Mouse (Mus musculus) CH12.LX (cell line): ENCODE results near the gene Gm27027. TPM values are rescaled to one million over a fixed set of nuclear protein-coding genes. Genes with fewer than 3 reads are reported as not detected.

Experiments used
- DNase-seq: peaks from one replicate; pipeline ENCODE4 v3.0.0-alpha.2; 2013; ENCODE audit errors: extremely low read depth
- H3K27ac ChIP-seq: 2 replicates; pipeline ENCODE4 v1.5.1; 2012; ENCODE audit warnings: low read depth, mild to moderate bottlenecking, control low read depth, moderate library complexity; ENCODE audit not compliant: insufficient read depth
- H3K27me3 ChIP-seq: replicated peaks from 2 replicates; pipeline ENCODE3; 2012; ENCODE audit warnings: inconsistent platforms
- H3K36me3 ChIP-seq, 2 experiments: replicated peaks in 1 of 2; 2 replicates each; pipeline versions ENCODE3 to v1.6.1; 2012; ENCODE audit warnings: inconsistent platforms in 1 of 2, low read length in 1 of 2, mild to moderate bottlenecking in 1 of 2, mixed read lengths in 1 of 2, moderate library complexity in 1 of 2; ENCODE audit not compliant: control insufficient read depth in 1 of 2, insufficient read depth in 1 of 2
- H3K4me1 ChIP-seq, 2 experiments: 2 replicates each; pipeline ENCODE4 v1.6.1; 2012; ENCODE audit warnings: inconsistent platforms in 1 of 2, moderate library complexity in 1 of 2; ENCODE audit not compliant: insufficient read depth in 2 of 2, control insufficient read depth in 1 of 2
- H3K4me2 ChIP-seq: 2 replicates; pipeline ENCODE4 v1.6.1; 2012; ENCODE audit warnings: low read depth, mild to moderate bottlenecking, control low read depth; ENCODE audit not compliant: poor library complexity, insufficient read depth, severe bottlenecking
- H3K4me3 ChIP-seq, 3 experiments: fragments of 150-350 bp in 1 of 3; sonication (generic) in 1 of 3; replicated peaks in 1 of 3; 2 replicates each; pipeline versions ENCODE3 to v1.5.1; 2011 to 2012; ENCODE audit warnings: low read depth in 2 of 3, low read length in 2 of 3, mild to moderate bottlenecking in 2 of 3, moderate library complexity in 2 of 3, control low read depth in 1 of 3, improper control_type of control experiment in 1 of 3, inconsistent platforms in 1 of 3, mixed read lengths in 1 of 3; ENCODE audit not compliant: poor library complexity in 1 of 3
- H3K79me2 ChIP-seq: replicated peaks from 2 replicates; pipeline ENCODE4 v1.6.1; 2012; ENCODE audit warnings: mild to moderate bottlenecking, moderate library complexity; ENCODE audit not compliant: control insufficient read depth, poor library complexity, insufficient read depth, severe bottlenecking; ENCODE audit errors: extremely low read depth
- H3K9ac ChIP-seq: 2 replicates; pipeline ENCODE4 v1.6.1; 2012; ENCODE audit warnings: low read depth, mild to moderate bottlenecking, control low read depth, moderate library complexity; ENCODE audit not compliant: insufficient read depth
- H3K9me3 ChIP-seq: replicated peaks from 2 replicates; pipeline ENCODE3; 2012; ENCODE audit warnings: low read length, inconsistent platforms, mixed read lengths
- BHLHE40 ChIP-seq: IDR thresholded peaks from 2 replicates; pipeline ENCODE4 v1.6.1; 2011; ENCODE audit warnings: mild to moderate bottlenecking, low read depth, low read length, improper control_type of control experiment
- E2F4 ChIP-seq: IDR thresholded peaks from 2 replicates; pipeline ENCODE4 v1.6.1; 2011; ENCODE audit warnings: low read depth, low read length, improper control_type of control experiment; ENCODE audit not compliant: insufficient replicate concordance
- ELF1 ChIP-seq: IDR thresholded peaks from 2 replicates; pipeline ENCODE4 v1.6.1; 2014; ENCODE audit warnings: low read depth, mild to moderate bottlenecking, inconsistent platforms, low read length, improper control_type of control experiment
- EP300 ChIP-seq: IDR thresholded peaks from 2 replicates; pipeline ENCODE4 v1.6.1; 2011; ENCODE audit warnings: low read length, improper control_type of control experiment
- ETS1 ChIP-seq: conservative IDR thresholded peaks from 2 replicates; pipeline ENCODE4 v1.6.1; 2012; ENCODE audit warnings: low read depth, mild to moderate bottlenecking, inconsistent platforms, low read length, improper control_type of control experiment, moderate library complexity
- HCFC1 ChIP-seq: IDR thresholded peaks from 2 replicates; pipeline ENCODE4 v1.6.1; 2012; ENCODE audit warnings: low read depth, mild to moderate bottlenecking, inconsistent platforms, low read length, improper control_type of control experiment
- IRF4 ChIP-seq: IDR thresholded peaks from 2 replicates; pipeline ENCODE4 v1.6.1; 2014; ENCODE audit warnings: low read depth, mild to moderate bottlenecking, inconsistent platforms, low read length, improper control_type of control experiment
- JUN ChIP-seq: IDR thresholded peaks from 2 replicates; pipeline ENCODE4 v1.6.1; 2011; ENCODE audit warnings: low read depth, mild to moderate bottlenecking, low read length, improper control_type of control experiment, moderate library complexity; ENCODE audit not compliant: insufficient read depth
- JUND ChIP-seq: conservative IDR thresholded peaks from 2 replicates; pipeline ENCODE4 v1.6.1; 2011; ENCODE audit warnings: low read depth, low read length, improper control_type of control experiment
- MAZ ChIP-seq: IDR thresholded peaks from 2 replicates; pipeline ENCODE4 v1.6.1; 2012; ENCODE audit warnings: low read depth, mild to moderate bottlenecking, inconsistent platforms, low read length, improper control_type of control experiment, moderate library complexity
- MEF2A ChIP-seq: IDR thresholded peaks from 2 replicates; pipeline ENCODE4 v1.6.1; 2014; ENCODE audit warnings: low read depth, mild to moderate bottlenecking, inconsistent platforms, low read length, improper control_type of control experiment, borderline replicate concordance
- MXI1 ChIP-seq: IDR thresholded peaks from 2 replicates; pipeline ENCODE4 v1.6.1; 2011; ENCODE audit warnings: mild to moderate bottlenecking, low read depth, low read length, improper control_type of control experiment
- POLR2A ChIP-seq: IDR thresholded peaks from 2 replicates; pipeline ENCODE4 v1.6.1; 2011; ENCODE audit warnings: low read depth, mild to moderate bottlenecking, improper control_type of control experiment, low read length
- RAD21 ChIP-seq: IDR thresholded peaks from 2 replicates; pipeline ENCODE4 v1.6.1; 2011; ENCODE audit warnings: low read depth, mild to moderate bottlenecking, low read length, improper control_type of control experiment, moderate library complexity
- SIN3A ChIP-seq: IDR thresholded peaks from 2 replicates; pipeline ENCODE4 v1.6.1; 2012; ENCODE audit warnings: low read length, improper control_type of control experiment, inconsistent platforms
- SMC3 ChIP-seq: IDR thresholded peaks from 2 replicates; pipeline ENCODE4 v1.6.1; 2011; ENCODE audit warnings: low read depth, low read length, improper control_type of control experiment
- TBP ChIP-seq: conservative IDR thresholded peaks from 2 replicates; pipeline ENCODE4 v1.6.1; 2011; ENCODE audit warnings: low read depth, low read length, improper control_type of control experiment
- TCF12 ChIP-seq: IDR thresholded peaks from 2 replicates; pipeline ENCODE4 v1.6.1; 2014; ENCODE audit warnings: low read depth, mild to moderate bottlenecking, inconsistent platforms, low read length, improper control_type of control experiment
- USF1 ChIP-seq: IDR thresholded peaks from 2 replicates; pipeline ENCODE4 v1.6.1; 2014; ENCODE audit warnings: low read depth, mild to moderate bottlenecking, inconsistent platforms, low read length, improper control_type of control experiment
- ZNF384 ChIP-seq: IDR thresholded peaks from 2 replicates; pipeline ENCODE4 v1.6.1; 2012; ENCODE audit warnings: low read depth, low read length, improper control_type of control experiment, inconsistent platforms
- dilution Hi-C: fragments of 300-500 bp; cut with MboI; formaldehyde crosslinking; loops from 2 replicates; pipeline ENCODE4 v1.14.3; 2020; ENCODE audit warnings: low sequenced_read_pairs; ENCODE audit not compliant: extremely low pct_unique_long_range_greater_than_20kb, extremely low pct_ligation_motif_present
- in situ Hi-C: fragments of 300-500 bp; cut with MboI; formaldehyde crosslinking; loops from 3 replicates; pipeline ENCODE4 v1.14.3; 2019; ENCODE audit warnings: low sequenced_read_pairs, low pct_ligation_motif_present, low pct_unique_long_range_greater_than_20kb, mixed read lengths
- polyA plus RNA-seq: library from polyadenylated mRNA; unstranded; fragments of >175 nt; gene quantifications from 2 replicates; pipeline ENCODE4 v1.2.1, GENCODE M21; 2012; ENCODE audit warnings: low read depth; ENCODE audit not compliant: insufficient read length
- total RNA-seq, 2 experiments: library from RNA; depleted of rRNA; stranded (reverse); fragments of 300-350 nt in 1 of 2; fragments of >200 nt in 1 of 2; gene quantifications; 2 replicates each; pipeline ENCODE4 v1.2.3; 2012 to 2014

The Gm27027 gene
- total and polyA plus RNA-seq, 3 experiments = not detected

DNA sequence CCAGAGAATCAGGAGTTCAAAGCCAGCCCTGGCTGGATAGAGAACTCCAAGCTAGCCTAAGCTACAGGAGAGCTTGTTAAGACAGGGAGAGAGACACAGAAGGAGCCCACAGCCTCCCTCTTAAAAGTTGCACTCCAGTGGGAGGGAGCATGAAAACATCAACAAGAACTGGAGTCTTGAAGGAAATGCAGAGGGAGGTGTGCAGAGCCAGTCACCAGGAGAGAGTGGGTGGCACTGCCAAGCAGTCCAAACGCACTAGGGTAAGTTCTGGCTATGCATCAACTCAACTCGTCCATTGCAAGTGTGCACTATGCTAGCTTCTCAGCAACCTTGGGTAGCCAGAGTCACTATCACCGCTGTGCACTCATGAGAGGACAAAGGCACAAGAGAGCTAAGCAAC lies 37.9 kb downstream of the Gm27027 start:
- H3K4me3 ChIP-seq = no peak overlapping the region
- no peak overlapping the region for H3K4me2 ChIP-seq
- no peaks in the 10 kb centered on the region for H3K36me3 ChIP-seq
- no peak overlapping the region for H3K9ac ChIP-seq
- dilution Hi-C loops (no loop called here), in situ Hi-C loops (no loop called here)
- H3K27me3 ChIP-seq = no peaks in the 10 kb centered on the region
- no peak for DNase-seq
- H3K79me2 ChIP-seq = no peaks in the 10 kb centered on the region
- H3K4me1 ChIP-seq = no peaks in the 10 kb centered on the region
- TF ChIP-seq MXI1 (no peak), USF1 (no peak)
- peaks cover 18% of the 10 kb centered on the region for H3K9me3 ChIP-seq
- no peak overlapping the region for H3K27ac ChIP-seq

DNA sequence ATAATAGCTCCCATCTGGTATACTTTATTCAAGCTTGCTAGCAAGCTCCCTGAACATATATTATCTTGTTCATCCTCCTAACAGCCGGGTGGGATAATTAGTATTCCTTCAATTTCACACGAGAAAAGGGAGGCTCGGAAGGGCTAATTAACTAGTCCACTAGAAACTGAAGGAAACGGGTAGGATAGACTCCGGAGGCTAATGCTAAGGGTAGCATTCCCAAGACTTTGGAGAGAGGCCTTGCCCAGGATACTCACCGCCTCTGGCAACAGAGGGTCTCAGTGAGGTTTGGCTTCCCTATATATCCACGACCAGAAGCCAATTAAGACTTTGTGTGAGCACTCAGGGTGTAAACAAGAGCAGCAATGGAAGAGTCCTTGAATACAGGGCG lies 38.4 kb downstream of the Gm27027 start:
- Histone ChIP-seq H3K4me1 (no peaks in the 10 kb centered on the region), H3K9ac (no peak overlapping the region), H3K36me3 (no peaks in the 10 kb centered on the region), H3K4me3 (no peak overlapping the region), H3K4me2 (no peak overlapping the region), H3K27ac (no peak overlapping the region), H3K9me3 (peaks cover 18% of the 10 kb centered on the region), H3K27me3 (no peaks in the 10 kb centered on the region), H3K79me2 (no peaks in the 10 kb centered on the region)
- in situ Hi-C loops (no loop called here), dilution Hi-C loops (no loop called here)
- TF ChIP-seq MEF2A = no peak
- TF ChIP-seq HCFC1 = no peak
- no peak for TF ChIP-seq TBP
- TF ChIP-seq JUND = no peak
- no peak for TF ChIP-seq ELF1
- TF ChIP-seq EP300 = no peak
- no peak for TF ChIP-seq JUN
- no peak for TF ChIP-seq ETS1
- TF ChIP-seq IRF4 = no peak
- no peak for TF ChIP-seq MAZ
- no peak for TF ChIP-seq ZNF384
- TF ChIP-seq SMC3 = no peak
- TF ChIP-seq TCF12 = no peak
- no peak for TF ChIP-seq RAD21
- TF ChIP-seq POLR2A = no peak
- no peak for TF ChIP-seq E2F4
- no peak for TF ChIP-seq BHLHE40
- TF ChIP-seq SIN3A = no peak
- DNase-seq = no peak
